Mouse (Mus musculus): ENCODE data around the gene Llph. TPM values are rescaled to one million over a fixed set of nuclear protein-coding genes. Genes with fewer than 3 reads are reported as not detected.
"Not testable (repeated sequence)": the region's sequence is repeated elsewhere in the genome, so short reads cannot be mapped to it uniquely, and the experiment has no call there.

Gene Llph
- polyA plus RNA-seq, 1 experiment: 31.6 TPM

- Histone ChIP-seq H3K4me1 (ENCODE audit: control insufficient read depth, insufficient read depth, low read length) (no peaks in the 10 kb centered on the region), H3K27ac (ENCODE audit: insufficient read depth, low read length) (peak within 1 kb of the TSS; percentile 16), H3K4me3 (ENCODE audit: insufficient read depth, low read length) (peak within 1 kb of the TSS; percentile 39)
- no peak for TF ChIP-seq CTCF (IDR thresholded peaks at IDR 0.05; ENCODE audit: borderline replicate concordance, insufficient read depth, low read length)
- peak; percentile 61 for TF ChIP-seq POLR2A (IDR thresholded peaks at IDR 0.05; ENCODE audit: low read depth, low read length)
Measured at GRCm38 (mm10) chr10:120201131-120201921, 25.5 kb upstream of the Llph start, which contains the start of gene Tmbim4. Gene Tmbim4 (plus strand): TSS chr10:120201590.

GRCm38 (mm10) chr10:120201961-120202402 lies 24.9 kb upstream of the Llph start, which contains the start of gene Irak3:
Gene Irak3 (minus strand): TSS chr10:120202130.
- peak within 1 kb of the TSS; percentile 39 for H3K4me3 ChIP-seq (ENCODE audit: insufficient read depth, low read length)
- H3K27ac ChIP-seq (ENCODE audit: insufficient read depth, low read length): peak within 1 kb of the TSS; percentile 16
- TF ChIP-seq CTCF (IDR thresholded peaks at IDR 0.05; ENCODE audit: borderline replicate concordance, insufficient read depth, low read length): peak; percentile 74
- no peak for TF ChIP-seq POLR2A (IDR thresholded peaks at IDR 0.05; ENCODE audit: low read depth, low read length)
- H3K4me1 ChIP-seq (ENCODE audit: control insufficient read depth, insufficient read depth, low read length): no peaks in the 10 kb centered on the region

GRCm38 (mm10) chr10:120202467-120203250 lies 24.2 kb upstream of the Llph start:
- TF ChIP-seq CTCF (IDR thresholded peaks at IDR 0.05; ENCODE audit: borderline replicate concordance, insufficient read depth, low read length) (no peak), POLR2A (IDR thresholded peaks at IDR 0.05; ENCODE audit: low read depth, low read length) (no peak)

GRCm38 (mm10) chr10:120204591-120205210 lies 22.2 kb upstream of the Llph start:
- Histone ChIP-seq H3K4me3 (ENCODE audit: insufficient read depth, low read length) (no peak overlapping the region), H3K27ac (ENCODE audit: insufficient read depth, low read length) (no peak overlapping the region), H3K4me1 (ENCODE audit: control insufficient read depth, insufficient read depth, low read length) (peaks cover under 1% of the 10 kb centered on the region; the same call in 1 of the 2 replicates)
- TF ChIP-seq POLR2A (IDR thresholded peaks at IDR 0.05; ENCODE audit: low read depth, low read length) (no peak), CTCF (IDR thresholded peaks at IDR 0.05; ENCODE audit: borderline replicate concordance, insufficient read depth, low read length) (no peak)

More at GRCm38 (mm10) chr10:120202467-120203250, 24.2 kb upstream of the Llph start:
- Histone ChIP-seq H3K4me3 (ENCODE audit: insufficient read depth, low read length) (no peak overlapping the region), H3K4me1 (ENCODE audit: control insufficient read depth, insufficient read depth, low read length) (no peaks in the 10 kb centered on the region), H3K27ac (ENCODE audit: insufficient read depth, low read length) (no peak overlapping the region)

- no peak for TF ChIP-seq CTCF (IDR thresholded peaks at IDR 0.05; ENCODE audit: borderline replicate concordance, insufficient read depth, low read length)
- no peak for TF ChIP-seq POLR2A (IDR thresholded peaks at IDR 0.05; ENCODE audit: low read depth, low read length)
- Histone ChIP-seq H3K4me3 (ENCODE audit: insufficient read depth, low read length) (no peak overlapping the region), H3K27ac (ENCODE audit: insufficient read depth, low read length) (no peak overlapping the region), H3K4me1 (ENCODE audit: control insufficient read depth, insufficient read depth, low read length) (peaks cover 4% of the 10 kb centered on the region; the same call in 1 of the 2 replicates)
Measured at GRCm38 (mm10) chr10:120208015-120208414, 18.9 kb upstream of the Llph start.

- H3K27ac ChIP-seq (ENCODE audit: insufficient read depth, low read length): no peak overlapping the region
- peak overlapping the region; percentile 84 for H3K4me3 ChIP-seq (ENCODE audit: insufficient read depth, low read length)
- H3K4me1 ChIP-seq (ENCODE audit: control insufficient read depth, insufficient read depth, low read length): peaks cover 4% of the 10 kb centered on the region; the same call in 1 of the 2 replicates
- TF ChIP-seq POLR2A (IDR thresholded peaks at IDR 0.05; ENCODE audit: low read depth, low read length) (peak; percentile 60), CTCF (IDR thresholded peaks at IDR 0.05; ENCODE audit: borderline replicate concordance, insufficient read depth, low read length) (no peak)
Measured at GRCm38 (mm10) chr10:120208575-120209538, 18.0 kb upstream of the Llph start.

- Histone ChIP-seq H3K27ac (ENCODE audit: insufficient read depth, low read length) (no peak overlapping the region), H3K4me1 (ENCODE audit: control insufficient read depth, insufficient read depth, low read length) (peaks cover 4% of the 10 kb centered on the region; the same call in 1 of the 2 replicates), H3K4me3 (ENCODE audit: insufficient read depth, low read length) (peak overlapping the region; percentile 84)
- TF ChIP-seq CTCF (IDR thresholded peaks at IDR 0.05; ENCODE audit: borderline replicate concordance, insufficient read depth, low read length) (no peak), POLR2A (IDR thresholded peaks at IDR 0.05; ENCODE audit: low read depth, low read length) (no peak)
Measured at GRCm38 (mm10) chr10:120209539-120209925, 17.3 kb upstream of the Llph start.

- H3K4me3 ChIP-seq (ENCODE audit: insufficient read depth, low read length): peak overlapping the region; percentile 84
- H3K27ac ChIP-seq (ENCODE audit: insufficient read depth, low read length): no peak overlapping the region
- TF ChIP-seq POLR2A (IDR thresholded peaks at IDR 0.05; ENCODE audit: low read depth, low read length): no peak
- no peak for TF ChIP-seq CTCF (IDR thresholded peaks at IDR 0.05; ENCODE audit: borderline replicate concordance, insufficient read depth, low read length)
- peaks cover 4% of the 10 kb centered on the region; the same call in 1 of the 2 replicates for H3K4me1 ChIP-seq (ENCODE audit: control insufficient read depth, insufficient read depth, low read length)
Measured at GRCm38 (mm10) chr10:120210096-120210495, 16.8 kb upstream of the Llph start.

GRCm38 (mm10) chr10:120217099-120217498 lies 9.8 kb upstream of the Llph start:
- not testable (repeated sequence) for H3K4me3 ChIP-seq (ENCODE audit: insufficient read depth, low read length); H3K27ac ChIP-seq (ENCODE audit: insufficient read depth, low read length); H3K4me1 ChIP-seq (ENCODE audit: control insufficient read depth, insufficient read depth, low read length)
